Mouse (Mus musculus): ENCODE measurements around the gene Eif2b5. TPM values are rescaled to one million over a fixed set of nuclear protein-coding genes. Genes with fewer than 3 reads are reported as not detected.
"Not testable (repeated sequence)": the region's sequence is repeated elsewhere in the genome, so short reads cannot be mapped to it uniquely, and the experiment has no call there.

Eif2b5 gene
- polyA plus RNA-seq, 1 experiment: 46.6 TPM

DNA sequence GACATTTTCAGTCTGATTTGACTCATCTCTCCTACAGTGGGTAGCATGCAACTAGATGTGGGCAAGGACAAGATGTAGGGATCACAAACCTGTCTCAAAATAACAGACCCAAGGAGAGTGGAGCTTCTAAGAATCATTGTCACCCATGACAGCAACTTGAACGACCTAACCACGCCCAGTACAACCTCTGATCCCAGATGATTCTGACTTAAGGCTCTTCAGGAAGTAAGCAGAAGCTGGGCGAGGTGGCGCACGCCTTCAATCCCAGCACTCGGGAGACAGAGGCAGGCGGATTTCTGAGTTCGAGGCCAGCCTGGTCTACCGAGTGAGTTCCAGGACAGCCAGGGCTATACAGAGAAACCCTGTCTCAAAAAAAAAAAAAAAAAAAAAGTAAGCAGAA, 9.9 kb upstream of the Eif2b5 start:
- not testable (repeated sequence) for DNase-seq (ENCODE audit: extremely low spot score in 1 of 2, low spot score in 1 of 2)

DNA sequence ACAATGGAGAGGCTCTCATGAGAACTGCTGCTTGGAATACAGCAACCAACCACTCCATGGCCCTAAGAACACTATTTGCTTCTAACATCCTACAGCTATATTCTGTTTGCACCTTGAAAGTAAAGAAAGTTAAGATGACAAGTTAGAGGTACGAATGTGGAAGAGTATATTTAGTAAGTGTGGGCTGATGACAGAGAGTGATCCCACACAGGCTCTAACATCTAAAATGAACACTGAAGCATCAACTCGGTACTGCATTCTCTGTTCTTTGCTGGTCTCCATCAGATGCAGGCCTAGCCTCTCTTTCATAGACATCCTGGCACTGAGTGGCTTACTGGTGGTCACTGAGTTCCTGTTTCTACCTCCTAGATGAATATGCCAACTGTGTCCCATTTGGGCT, 9.4 kb upstream of the Eif2b5 start:
- no peak for DNase-seq (ENCODE audit: extremely low spot score in 1 of 2, low spot score in 1 of 2)

DNA sequence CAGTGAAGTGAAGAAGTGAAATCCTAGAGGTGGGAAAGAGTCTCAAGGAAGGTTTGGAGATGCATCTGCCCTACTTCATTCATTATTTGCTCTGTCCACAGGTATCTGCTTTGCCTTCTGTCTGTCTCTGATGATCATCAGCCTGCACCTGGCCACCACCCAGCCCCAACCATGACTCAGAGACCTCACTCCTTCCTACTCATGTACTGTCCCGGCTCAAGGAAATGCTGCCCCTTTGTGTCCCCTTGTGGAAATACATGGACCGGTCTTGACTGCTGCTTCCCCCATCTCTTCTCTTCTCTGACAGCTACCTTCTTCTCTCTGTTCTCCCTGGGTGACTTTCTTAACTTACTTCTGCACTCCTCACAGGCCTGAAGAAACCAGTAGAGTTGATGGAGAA, 8.0 kb upstream of the Eif2b5 start:
- no peak for DNase-seq (ENCODE audit: extremely low spot score in 1 of 2, low spot score in 1 of 2)

DNA sequence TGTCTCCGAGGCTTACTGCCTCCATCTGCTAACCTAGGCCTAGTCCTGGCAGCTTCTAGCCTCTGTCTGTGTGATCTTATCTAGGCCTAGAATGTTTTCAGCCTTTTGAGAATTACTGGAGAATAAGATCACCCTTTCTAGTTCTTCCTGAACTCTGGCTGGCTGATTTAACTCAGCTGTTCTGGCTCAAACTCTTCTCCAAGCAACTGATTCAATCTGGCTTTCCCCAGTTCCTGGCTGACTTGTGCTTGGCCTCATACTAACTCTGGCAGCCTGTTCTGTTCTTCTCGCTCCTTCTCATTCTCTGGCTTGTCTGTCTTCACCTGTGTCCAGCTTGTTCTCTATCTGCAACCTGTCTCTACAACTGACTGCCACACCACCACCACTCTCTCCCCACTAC, 7.3 kb upstream of the Eif2b5 start:
- no peak for DNase-seq (ENCODE audit: extremely low spot score in 1 of 2, low spot score in 1 of 2)

DNA sequence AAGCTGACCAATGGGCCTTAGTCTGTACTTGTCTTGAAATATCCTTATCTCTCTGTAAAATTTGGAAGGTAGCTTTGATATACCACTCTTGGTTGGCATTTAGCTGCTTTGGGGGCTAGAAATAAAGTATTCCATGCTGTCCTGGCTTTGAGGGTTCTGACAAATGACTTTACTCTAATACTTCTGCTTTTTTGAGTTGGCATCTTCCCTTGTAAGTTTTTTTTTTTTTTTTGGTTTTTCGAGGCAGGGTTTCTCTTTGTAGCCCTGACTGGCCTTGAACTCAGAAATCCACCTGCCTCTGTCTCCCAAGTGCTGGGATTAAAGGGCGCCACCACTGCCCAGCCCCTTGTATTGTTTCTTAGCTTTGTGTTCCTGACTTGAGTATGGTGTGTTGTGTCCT, 5.2 kb upstream of the Eif2b5 start:
- DNase-seq (ENCODE audit: extremely low spot score in 1 of 2, low spot score in 1 of 2): no peak

DNA sequence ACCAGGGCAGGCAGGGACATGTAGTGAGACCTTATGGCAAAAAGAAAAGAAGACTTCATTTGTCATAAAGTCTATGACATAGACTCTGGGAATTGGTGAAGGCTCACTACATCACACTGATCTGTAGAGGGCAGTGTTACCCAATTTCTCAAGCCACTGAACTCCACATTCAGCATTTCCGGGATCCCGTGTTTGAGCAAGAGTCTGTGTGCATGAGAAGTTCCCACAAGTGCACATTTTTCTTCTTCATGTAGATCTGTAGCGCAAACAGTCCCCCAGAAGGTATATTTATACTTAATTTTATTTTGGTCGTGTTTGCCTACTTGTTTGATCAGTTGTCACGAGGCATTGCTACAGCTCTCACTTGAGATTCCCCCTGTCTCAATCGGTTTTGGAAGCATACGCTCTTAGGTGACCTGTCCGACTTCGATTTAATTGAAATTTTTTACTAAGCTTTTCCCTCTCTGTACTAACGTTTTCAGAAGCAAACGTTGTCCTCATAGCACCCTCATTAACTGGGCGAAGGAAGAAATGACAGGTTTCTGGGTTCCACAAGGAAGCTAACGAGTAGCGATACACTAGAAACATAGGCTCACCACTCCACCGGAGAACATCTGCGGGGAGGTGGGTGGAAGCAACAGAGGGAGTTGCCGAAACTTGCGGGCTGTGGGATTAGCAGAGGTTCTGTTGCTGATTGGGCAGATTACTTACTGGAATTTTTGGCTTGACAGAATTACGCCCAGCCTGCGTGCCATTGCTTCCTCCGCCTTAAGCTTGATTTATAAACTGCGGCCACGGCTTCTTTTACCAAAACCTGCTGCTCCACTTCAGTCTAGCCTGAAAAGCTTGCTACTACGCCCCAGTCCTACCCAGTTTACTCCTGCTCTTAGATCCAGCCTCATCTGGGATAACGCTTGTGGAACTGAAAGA, 1.7 kb upstream of the Eif2b5 start:
- DNase-seq (ENCODE audit: extremely low spot score in 1 of 2, low spot score in 1 of 2): peak in 1 of 2 experiments; percentile 86

DNA sequence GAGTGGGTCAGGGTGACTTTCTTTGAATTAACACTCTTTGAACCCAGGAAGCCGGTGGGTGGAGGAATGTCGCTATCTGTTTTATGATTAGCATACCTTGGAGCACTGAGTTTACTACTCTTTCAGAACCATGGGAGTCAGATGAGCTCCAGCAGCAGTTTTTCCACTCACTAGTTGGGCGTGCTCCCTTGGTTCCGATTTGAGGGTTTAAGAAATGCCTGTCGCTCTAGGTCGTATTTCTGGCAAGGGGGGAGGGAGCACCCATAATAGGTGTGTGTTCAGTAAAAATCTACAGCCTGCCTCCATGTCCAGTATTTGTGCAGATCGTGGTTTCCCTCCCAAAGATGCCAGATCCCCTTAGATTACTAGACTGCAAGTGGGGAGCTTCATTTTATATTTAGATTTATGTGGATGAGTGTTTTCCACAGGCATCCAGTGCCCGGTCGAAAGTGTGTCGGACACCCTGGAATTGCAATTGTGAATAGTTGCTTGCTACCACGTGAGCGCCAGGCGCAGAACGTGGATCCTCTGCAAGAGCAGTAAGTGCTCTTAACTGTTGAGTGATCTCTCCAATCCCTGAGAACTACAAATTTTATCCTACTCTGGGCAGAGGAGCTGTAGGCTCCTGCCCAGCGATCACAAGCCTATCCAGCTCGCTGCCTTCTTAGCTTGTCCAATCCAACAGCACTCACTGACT, 489 bp upstream of the Eif2b5 start:
- no peak for DNase-seq (ENCODE audit: extremely low spot score in 1 of 2, low spot score in 1 of 2)

DNA sequence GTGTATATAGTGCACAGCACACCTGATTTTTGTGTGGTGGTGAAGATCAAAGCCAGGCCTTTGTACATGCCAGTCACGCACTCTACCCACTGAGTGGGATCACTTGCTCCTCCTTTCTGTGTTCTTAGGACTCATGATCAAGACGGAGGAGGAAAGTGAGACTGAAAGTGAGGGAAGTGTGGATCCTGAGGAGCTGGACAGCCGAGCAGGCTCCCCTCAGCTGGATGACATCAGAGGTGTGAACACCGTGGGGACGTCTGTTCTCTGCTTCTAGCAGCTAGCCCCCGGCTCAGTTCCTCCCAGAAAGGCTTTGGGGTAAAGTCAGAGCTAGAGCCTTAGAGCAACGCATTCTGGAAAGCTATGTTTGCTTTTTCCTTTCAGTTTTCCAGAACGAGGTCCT, 7.4 kb downstream of the Eif2b5 start:
- peak in 1 of 2 experiments; percentile 45 for DNase-seq (ENCODE audit: extremely low spot score in 1 of 2, low spot score in 1 of 2)

DNA sequence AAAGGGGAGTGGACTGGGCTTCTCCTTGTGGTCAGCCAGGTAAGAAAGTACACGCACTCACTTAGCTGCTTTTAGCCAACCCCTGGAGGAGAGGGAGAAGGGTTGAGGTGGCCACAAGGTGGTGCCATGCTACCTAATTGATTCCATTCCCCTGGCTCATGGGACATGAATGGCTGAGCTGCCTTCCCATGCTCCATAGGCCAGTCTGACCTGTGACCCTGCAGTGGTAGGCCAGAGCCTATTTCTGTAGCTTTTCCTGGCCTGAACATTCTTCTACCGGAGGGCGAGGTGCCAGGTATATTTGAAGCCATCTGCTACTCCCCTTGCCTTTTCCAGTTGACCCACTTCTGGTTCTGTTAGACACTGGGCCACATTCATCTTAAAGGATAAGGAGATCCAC, 10.7 kb downstream of the Eif2b5 start:
- peak in 1 of 2 experiments; percentile 28 for DNase-seq (ENCODE audit: extremely low spot score in 1 of 2, low spot score in 1 of 2)

DNA sequence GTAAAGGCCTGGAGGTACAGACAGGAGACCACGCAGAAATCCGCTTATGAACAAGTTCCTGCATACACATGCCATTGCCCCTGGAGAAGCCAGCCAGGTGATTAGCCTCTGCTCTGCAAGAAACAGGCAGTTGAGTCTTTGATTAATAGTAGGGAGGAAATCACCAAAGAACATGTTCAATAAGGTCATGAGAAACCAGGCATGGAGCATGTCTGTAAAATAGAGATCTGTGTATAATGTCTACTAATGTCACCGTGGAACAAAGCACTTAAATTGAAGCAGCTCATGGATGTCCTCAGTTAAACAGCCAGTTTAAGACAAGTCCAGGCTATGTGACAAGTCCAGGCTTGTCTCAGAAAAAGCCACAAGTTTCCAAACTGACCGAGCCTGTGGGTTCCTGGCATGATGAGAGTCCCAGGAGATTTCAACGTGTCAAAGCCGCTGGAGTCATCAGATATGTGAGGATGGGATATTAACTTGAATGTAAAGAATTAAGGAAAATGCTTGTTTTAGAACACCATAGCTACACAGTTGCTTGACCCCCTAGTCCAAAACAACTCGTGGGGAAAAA, 12.7 kb downstream of the Eif2b5 start:
- DNase-seq (ENCODE audit: extremely low spot score in 1 of 2, low spot score in 1 of 2): no peak

DNA sequence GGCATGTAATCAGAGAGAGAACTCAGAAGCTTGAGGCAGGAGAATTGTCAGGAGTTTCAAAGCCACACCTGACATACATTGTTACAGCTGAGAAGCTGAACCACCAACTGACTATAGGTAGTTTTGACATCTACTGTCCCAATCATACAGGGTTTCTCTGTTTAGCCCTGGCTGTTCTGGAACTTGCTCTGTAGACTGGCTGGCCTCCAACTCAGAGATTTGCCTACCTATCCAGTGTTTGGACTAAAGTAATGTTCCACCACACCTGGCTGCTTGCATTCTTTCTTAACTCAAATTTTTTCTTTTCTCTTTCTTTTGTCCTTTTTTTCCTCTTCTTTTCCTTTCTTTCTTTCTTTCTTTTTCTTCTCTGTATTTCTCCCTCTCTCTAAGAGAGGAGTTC, 17.4 kb downstream of the Eif2b5 start:
- no peak for DNase-seq (ENCODE audit: extremely low spot score in 1 of 2, low spot score in 1 of 2)

DNA sequence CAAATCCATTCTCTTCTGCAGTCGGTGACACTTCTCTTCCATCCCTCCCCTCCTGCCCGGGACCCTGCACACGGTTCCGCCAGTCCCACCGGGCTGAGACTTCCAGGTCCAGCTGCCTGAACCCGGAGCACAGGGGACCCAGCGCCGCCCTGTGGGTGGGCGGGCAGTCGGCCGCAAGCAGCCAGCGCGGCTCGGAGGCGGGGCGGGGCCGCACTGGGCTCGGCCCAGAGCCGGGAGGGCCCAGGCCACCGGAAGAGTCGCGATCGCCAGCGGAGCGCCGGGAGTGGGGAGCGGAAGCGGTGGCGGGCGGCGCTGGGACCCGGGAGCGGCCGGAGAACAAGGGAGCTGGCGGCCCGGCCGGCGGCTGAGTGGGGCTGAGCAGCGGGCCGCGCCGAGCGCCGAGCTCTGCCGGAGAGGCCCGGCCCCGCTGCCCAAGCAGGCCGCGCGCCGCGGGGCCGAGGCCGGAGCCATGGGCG, 18.1 kb downstream of the Eif2b5 start, which contains the start of gene Dvl3:
Gene Dvl3, plus strand, starts transcription at position 257 of the 476 bp plus-strand sequence.
- peak; percentile 66 to 85 for DNase-seq (ENCODE audit: extremely low spot score in 1 of 2, low spot score in 1 of 2)

DNA sequence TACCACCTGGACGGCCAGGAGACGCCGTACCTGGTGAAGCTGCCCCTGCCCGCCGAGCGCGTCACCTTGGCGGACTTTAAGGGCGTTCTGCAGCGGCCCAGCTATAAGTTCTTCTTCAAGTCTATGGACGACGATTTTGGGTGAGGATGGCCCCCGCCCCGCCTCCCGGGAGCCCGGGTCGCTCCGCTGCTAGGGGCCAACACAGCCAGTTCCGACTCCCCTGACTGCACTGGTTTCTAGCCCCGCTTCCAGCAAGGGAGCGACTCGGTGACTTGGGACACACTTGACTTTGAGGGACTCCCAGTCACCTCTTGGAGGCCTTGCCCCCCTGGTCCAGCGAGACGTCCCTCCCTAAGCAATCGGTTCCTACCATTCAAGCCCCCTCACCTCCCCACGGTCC, 18.6 kb downstream of the Eif2b5 start:
- no peak for DNase-seq (ENCODE audit: extremely low spot score in 1 of 2, low spot score in 1 of 2)

DNA sequence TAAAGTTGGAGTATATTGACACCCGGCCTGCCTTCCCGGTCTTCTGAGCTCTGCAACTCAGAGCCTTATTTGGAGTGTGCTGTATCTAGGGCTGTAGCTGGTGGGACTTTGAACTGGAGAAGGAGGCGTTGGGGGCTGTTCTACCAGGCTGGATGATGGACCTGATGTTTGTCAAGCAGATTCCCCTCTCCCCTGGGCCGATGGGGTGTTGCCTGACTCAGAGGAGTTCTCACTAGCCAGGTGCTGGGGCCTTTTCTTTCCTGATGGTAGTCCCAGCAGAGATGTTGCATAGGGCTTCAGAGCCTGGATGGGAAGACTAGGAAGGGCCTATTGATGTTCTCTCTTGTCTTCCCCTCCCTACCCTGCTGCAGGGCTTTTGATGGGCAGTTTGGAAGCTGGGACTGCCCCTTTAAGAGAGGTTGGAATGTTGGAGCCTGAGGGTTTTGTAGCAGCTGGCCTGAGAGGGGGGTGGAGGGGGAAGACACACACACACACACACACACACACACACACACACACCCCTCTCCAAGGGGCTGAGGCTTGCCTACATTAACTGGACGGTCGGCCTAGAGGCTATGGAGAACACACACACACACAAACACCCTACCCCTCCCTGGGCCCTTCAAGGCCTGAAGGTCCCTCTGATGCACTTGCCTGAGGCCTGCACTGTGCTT, 19.2 kb downstream of the Eif2b5 start:
- DNase-seq (ENCODE audit: extremely low spot score in 1 of 2, low spot score in 1 of 2): no peak

DNA sequence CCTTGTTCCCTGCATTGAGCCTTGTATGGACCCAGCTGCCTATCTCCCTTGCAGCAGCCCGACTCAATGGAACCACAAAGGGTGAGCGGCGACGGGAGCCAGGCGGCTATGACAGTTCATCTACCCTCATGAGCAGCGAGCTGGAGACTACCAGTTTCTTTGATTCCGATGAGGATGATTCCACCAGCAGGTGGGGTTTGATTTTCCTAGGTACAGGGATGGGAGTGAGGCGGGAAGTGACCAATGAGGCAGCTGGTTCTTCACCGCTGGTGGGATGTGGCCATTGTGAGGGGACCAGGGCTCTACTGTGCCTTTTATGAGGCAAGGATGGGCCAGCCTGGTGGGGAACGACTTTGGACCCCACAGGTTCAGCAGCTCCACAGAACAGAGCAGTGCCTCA, 25.3 kb downstream of the Eif2b5 start:
- DNase-seq (ENCODE audit: extremely low spot score in 1 of 2, low spot score in 1 of 2): no peak

DNA sequence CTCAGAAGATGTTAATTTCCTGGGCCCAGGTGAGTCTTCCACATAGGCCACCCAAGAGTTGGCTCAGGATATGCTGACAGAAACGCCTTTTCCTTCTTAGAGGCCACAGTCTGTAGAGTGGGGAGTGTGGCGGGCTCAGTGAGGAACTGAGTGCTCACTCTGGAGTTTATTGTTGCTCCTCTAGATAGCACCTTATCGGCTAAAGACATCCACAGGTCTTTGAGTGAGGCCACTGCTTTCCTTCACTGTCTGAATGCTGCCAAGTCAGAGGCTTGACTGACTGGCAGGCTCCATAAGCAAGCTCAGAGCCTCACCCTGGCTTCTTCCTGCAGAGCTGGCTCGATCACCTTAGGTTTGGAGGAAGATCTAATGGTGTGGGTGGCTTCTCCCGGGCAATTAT, 30.2 kb downstream of the Eif2b5 start:
- no peak for DNase-seq (ENCODE audit: extremely low spot score in 1 of 2, low spot score in 1 of 2)

DNA sequence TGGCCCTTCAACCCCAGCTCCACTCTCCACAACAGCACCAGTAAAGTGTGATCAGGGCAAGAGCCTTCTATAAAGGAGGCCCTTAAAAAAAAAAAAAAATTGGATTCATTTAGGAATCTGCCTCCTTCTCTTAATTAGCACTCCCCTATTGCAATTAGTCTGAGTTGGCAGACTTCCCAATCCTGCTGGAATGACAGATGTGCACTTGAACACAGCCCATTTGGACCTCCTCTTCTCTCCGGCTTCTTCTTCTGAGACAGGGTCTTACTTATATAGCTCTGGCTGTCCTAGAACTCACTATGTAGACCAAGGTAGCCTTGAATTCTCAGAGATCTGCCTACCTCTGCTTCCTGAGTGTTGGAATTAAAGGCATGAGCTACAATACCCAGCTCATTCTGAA, 30.8 kb downstream of the Eif2b5 start:
- no peak for DNase-seq (ENCODE audit: extremely low spot score in 1 of 2, low spot score in 1 of 2)

DNA sequence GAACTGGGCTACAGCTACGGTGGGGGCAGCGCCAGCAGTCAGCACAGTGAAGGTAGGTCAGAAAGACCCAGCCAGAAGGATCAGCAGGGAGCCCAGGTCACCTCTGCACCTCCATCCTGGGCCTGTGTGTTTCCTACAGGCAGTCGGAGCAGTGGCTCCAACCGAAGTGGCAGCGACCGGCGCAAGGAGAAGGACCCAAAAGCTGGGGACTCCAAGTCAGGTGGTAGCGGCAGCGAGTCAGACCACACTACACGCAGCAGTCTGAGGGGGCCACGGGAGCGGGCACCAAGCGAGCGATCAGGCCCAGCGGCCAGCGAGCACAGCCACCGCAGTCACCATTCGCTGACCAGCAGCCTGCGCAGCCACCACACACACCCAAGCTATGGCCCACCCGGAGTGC, 32.3 kb downstream of the Eif2b5 start:
- DNase-seq (ENCODE audit: extremely low spot score in 1 of 2, low spot score in 1 of 2): no peak

DNA sequence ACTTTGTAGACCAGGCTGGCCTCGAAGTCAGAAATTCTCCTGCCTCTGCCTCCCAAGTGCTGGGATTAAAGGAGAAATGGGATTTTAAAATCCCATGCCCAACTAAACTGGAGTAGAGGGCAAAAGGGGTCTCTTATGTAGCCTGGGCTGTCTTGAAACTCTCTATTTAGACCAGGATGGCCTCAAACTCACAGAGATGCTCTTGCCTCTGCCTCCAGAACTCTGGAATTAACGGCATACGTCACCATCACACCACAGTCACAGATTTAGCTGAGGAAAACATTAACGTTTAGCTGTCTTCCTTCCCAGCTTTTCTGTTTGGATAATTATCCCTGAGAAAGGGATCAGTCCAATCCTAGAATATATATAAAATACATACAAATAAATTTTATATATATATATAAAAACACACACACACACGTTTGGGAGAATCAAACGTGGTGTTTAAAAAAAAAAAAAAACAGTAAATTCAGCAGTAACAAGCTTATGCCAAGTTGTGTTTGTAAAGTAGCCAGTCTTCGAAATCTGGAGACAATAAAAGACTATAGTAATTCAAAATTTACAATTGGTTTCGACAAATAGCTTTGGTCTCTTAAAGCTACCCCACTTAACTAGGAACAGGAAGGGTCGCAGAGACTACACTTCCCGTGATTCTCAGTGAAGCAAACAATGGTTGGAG, 36.1 kb downstream of the Eif2b5 start:
- no peak for DNase-seq (ENCODE audit: extremely low spot score in 1 of 2, low spot score in 1 of 2)
